Mouse (Mus musculus) olfactory bulb, adult 2 months (tissue): Measurements from ENCODE around the gene Elf2.

ENCODE experiments used
- CTCF ChIP-seq: fragments of 200-500 bp; IDR thresholded peaks from 2 replicates; pipeline ENCODE4 v1.5.1; 2012; ENCODE audit warnings: low read depth, mild to moderate bottlenecking, low read length, moderate library complexity; ENCODE audit not compliant: insufficient read depth
- POLR2A ChIP-seq: fragments of 200-500 bp; IDR thresholded peaks from 2 replicates; pipeline ENCODE4 v1.6.1; 2012; ENCODE audit warnings: mild to moderate bottlenecking, low read depth, low read length, moderate library complexity; ENCODE audit not compliant: insufficient read depth

DNA sequence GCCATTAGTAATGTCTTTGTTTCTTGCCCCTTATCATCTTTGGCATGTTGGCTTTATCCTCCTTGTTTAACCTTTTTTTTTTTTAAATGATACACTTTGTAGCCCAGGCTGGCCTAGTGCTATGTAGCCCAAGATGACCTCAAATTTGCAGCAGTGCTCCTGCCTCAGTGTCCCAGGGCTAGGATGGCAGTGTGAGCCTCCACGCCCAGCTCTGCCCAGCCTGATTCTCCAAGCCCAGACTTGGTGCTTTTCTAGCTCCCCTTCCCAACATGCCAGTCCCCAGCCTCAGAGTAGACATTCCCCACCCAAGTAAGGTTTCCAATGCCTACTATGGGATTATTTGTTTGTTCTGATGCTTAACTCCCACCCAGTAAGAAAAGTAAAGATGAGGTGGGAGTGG lies 88.2 kb downstream of the Elf2 start:
- TF ChIP-seq CTCF (no peak), POLR2A (no peak)
